Mouse (Mus musculus) lung, postnatal 0 days (tissue): ENCODE results near the gene Clstn1. TPM values are rescaled to one million over a fixed set of nuclear protein-coding genes. Genes with fewer than 3 reads are reported as not detected.

ENCODE experiments used
- ATAC-seq: fragments of 200-750 bp; cut with Nextera tagmentation; 2 replicates; pipeline ENCODE4 v1.8.0; 2017; ENCODE audit warnings: moderate library complexity
- DNase-seq: peaks from one replicate; pipeline ENCODE4 v3.0.0-alpha.2; 2016; ENCODE audit warnings: low spot score
- H3K27ac ChIP-seq: fragments of 300-500 bp; sonication (generic); 2 replicates; pipeline ENCODE4 v1.5.1; 2014; ENCODE audit warnings: antibody characterized with exemption, mild to moderate bottlenecking, low read length, mixed read lengths
- H3K27me3 ChIP-seq: fragments of 300-500 bp; sonication (generic); replicated peaks from 2 replicates; pipeline ENCODE4 v1.6.1; 2014; ENCODE audit warnings: low read length, mixed read lengths; ENCODE audit not compliant: insufficient read depth
- H3K36me3 ChIP-seq: fragments of 300-500 bp; sonication (generic); 2 replicates; pipeline ENCODE4 v1.6.1; 2014; ENCODE audit warnings: low read length, mixed read lengths; ENCODE audit not compliant: insufficient read depth
- H3K4me1 ChIP-seq: fragments of 300-500 bp; sonication (generic); 2 replicates; pipeline ENCODE4 v1.6.1; 2014; ENCODE audit warnings: antibody characterized with exemption, low read depth, low read length, mixed read lengths; ENCODE audit not compliant: insufficient read depth
- H3K4me2 ChIP-seq: fragments of 300-500 bp; sonication (generic); replicated peaks from 2 replicates; pipeline ENCODE4 v1.6.1; 2014; ENCODE audit warnings: low read depth, mild to moderate bottlenecking, low read length, moderate library complexity, mixed read lengths
- H3K4me3 ChIP-seq: fragments of 300-500 bp; sonication (generic); 2 replicates; pipeline ENCODE4 v1.5.1; 2014; ENCODE audit warnings: low read depth, low read length
- H3K9ac ChIP-seq: fragments of 300-500 bp; sonication (generic); replicated peaks from 2 replicates; pipeline ENCODE4 v1.6.1; 2014; ENCODE audit warnings: low read depth, mild to moderate bottlenecking
- H3K9me3 ChIP-seq: fragments of 300-500 bp; sonication (generic); 2 replicates; pipeline ENCODE4 v1.6.1; 2016; ENCODE audit warnings: low read length, mixed read lengths
- CTCF ChIP-seq: IDR thresholded peaks from 2 replicates; pipeline ENCODE4 v1.5.1; 2016; ENCODE audit warnings: antibody characterized with exemption, mild to moderate bottlenecking
- EP300 ChIP-seq: IDR thresholded peaks from 2 replicates; pipeline ENCODE4 v1.6.1; 2016; ENCODE audit warnings: antibody characterized with exemption, mild to moderate bottlenecking, control low read depth
- WGBS: fragments of 180-500 bp; shearing (Covaris S2); extraction: QIAGEN DNeasy Blood & Tissue Kit; methylation state at CpG from one replicate; pipeline ENCODE4 v1.1.7; 2014; 5-methylcytosine and 5-hydroxymethylcytosine counted together
- microRNA-seq: library from miRNA; unstranded; fragments of <30 nt; microRNA quantifications from one replicate; pipeline ENCODE4, GENCODE M21; 2016
- polyA plus RNA-seq: library from polyadenylated mRNA; unstranded; fragments of >200 nt; fragmentation: Nextera tagmentation; extraction: Ambion mirVana; gene quantifications from 2 replicates; pipeline ENCODE4 v1.2.1, GENCODE M21; 2015

The Clstn1 gene
- polyA plus RNA-seq, 1 experiment from 2014 or later: 43.6 TPM

- DNase-seq (peak; percentile 47), ATAC-seq (peak; percentile 35; the same call in 1 of the 2 replicates)
- 0 out of 2 replicates have a peak overlapping the region, but pooled peaks have one; percentile 5 for H3K4me2 ChIP-seq
- no peaks in the 10 kb centered on the region for H3K27me3 ChIP-seq
- 29% methylated on average over 16 of the region's 16 CpGs for WGBS
- H3K4me1 ChIP-seq: no peaks in the 10 kb centered on the region
- H3K4me3 ChIP-seq: no peak overlapping the region
- H3K36me3 ChIP-seq: no peaks in the 10 kb centered on the region
- H3K9ac ChIP-seq: no peak overlapping the region
- H3K27ac ChIP-seq: no peak overlapping the region
- H3K9me3 ChIP-seq: no peaks in the 10 kb centered on the region
- no peak for TF ChIP-seq EP300
- peak; percentile 37 for TF ChIP-seq CTCF
These were observed 110.1 kb downstream of the Clstn1 start for GRCm38 (mm10) chr4:149696189-149696971.

GRCm38 (mm10) chr4:149697506-149698196 lies 111.4 kb downstream of the Clstn1 start:
- no peaks in the 10 kb centered on the region for H3K9me3 ChIP-seq
- ATAC-seq (peak; percentile 31), DNase-seq (peak; percentile 27)
- H3K36me3 ChIP-seq: no peaks in the 10 kb centered on the region
- H3K4me2 ChIP-seq: peak overlapping the region; percentile 79
- peak overlapping the region; percentile 48 for H3K4me3 ChIP-seq
- peak overlapping the region; percentile 23; the same call in 1 of the 2 replicates for H3K9ac ChIP-seq
- peak overlapping the region; percentile 49; the same call in 1 of the 2 replicates for H3K27ac ChIP-seq
- H3K27me3 ChIP-seq: no peaks in the 10 kb centered on the region
- no peak for TF ChIP-seq CTCF
- TF ChIP-seq EP300: no peak
- no peaks in the 10 kb centered on the region for H3K4me1 ChIP-seq
- 24% methylated on average over 15 of the region's 15 CpGs for WGBS

- Histone ChIP-seq H3K4me3 (peak overlapping the region; percentile 48), H3K9ac (peak overlapping the region; percentile 23; the same call in 1 of the 2 replicates), H3K36me3 (no peaks in the 10 kb centered on the region), H3K27ac (peak overlapping the region; percentile 49; the same call in 1 of the 2 replicates), H3K27me3 (no peaks in the 10 kb centered on the region), H3K9me3 (no peaks in the 10 kb centered on the region), H3K4me2 (peak overlapping the region; percentile 79), H3K4me1 (no peaks in the 10 kb centered on the region)
- TF ChIP-seq CTCF: peak; percentile 81
- TF ChIP-seq EP300: no peak
- 2% methylated on average over 35 of the region's 35 CpGs for WGBS
- DNase-seq (peak; percentile 70), ATAC-seq (peak; percentile 81)
These were observed 112.0 kb downstream of the Clstn1 start for GRCm38 (mm10) chr4:149698197-149698821.

Small RNAs within 50 kb of the gene (microRNA-seq; reads per million reads assigned to microRNA genes)
- gene Mir5616 (not detected), gene Mir7023 (not detected)

Other genes with a start within 250 kb of the Clstn1 start
- gene Ube4b, start 159.7 kb upstream of the Clstn1 start, polyA plus RNA-seq: 14.2 and 15.1 TPM in 2 replicates
- 1.4 and 1.8 TPM in 2 replicates for gene Rbp7, start 131.5 kb upstream of the Clstn1 start, polyA plus RNA-seq
- gene Tmem274, start 109.1 kb upstream of the Clstn1 start, polyA plus RNA-seq: not detected in 2 replicates
- 6.3 TPM in 2 replicates for gene Nmnat1, start 101.3 kb upstream of the Clstn1 start, polyA plus RNA-seq
- 19.8 and 23.0 TPM in 2 replicates for gene Lzic, start 101.2 kb upstream of the Clstn1 start, polyA plus RNA-seq
- gene Ctnnbip1, start 68.2 kb upstream of the Clstn1 start, polyA plus RNA-seq: 38.4 and 40.1 TPM in 2 replicates
- gene Pik3cd, start 116.1 kb downstream of the Clstn1 start, polyA plus RNA-seq: 3.8 and 4.0 TPM in 2 replicates
- gene Tmem201, start 151.6 kb downstream of the Clstn1 start, polyA plus RNA-seq: 8.2 and 9.4 TPM in 2 replicates
- gene Slc25a33, start 187.8 kb downstream of the Clstn1 start, polyA plus RNA-seq: 7.4 and 8.6 TPM in 2 replicates